Mouse (Mus musculus) erythroblast, adult 5-6 weeks (primary cell): Measurements from ENCODE around the gene 2410137M14Rik. TPM values are rescaled to one million over a fixed set of nuclear protein-coding genes. Genes with fewer than 3 reads are reported as not detected.
"Not testable (repeated sequence)": the region's sequence is repeated elsewhere in the genome, so short reads cannot be mapped to it uniquely, and the experiment has no call there.

Experiments used
- ATAC-seq: replicated peaks from 2 replicates; pipeline ENCODE4 v1.8.0; 2016; ENCODE audit warnings: moderate number of reproducible peaks, mild to moderate bottlenecking, moderate TSS enrichment, inconsistent platforms; ENCODE audit not compliant: poor library complexity, low FRiP score, severe bottlenecking
- total RNA-seq, 2 experiments: library from RNA; stranded (forward) in 1 of 2; stranded (reverse) in 1 of 2; fragments of 150-400 nt in 1 of 2; fragments of 200-764, 138-1000 nt in 1 of 2; gene quantifications; 2 replicates each; pipeline versions ENCODE4 v1.2.3 to v1.2.4; 2015 to 2017; ENCODE audit warnings: low replicate concordance in 2 of 2

The 2410137M14Rik gene
- total RNA-seq, 2 experiments from 2014 or later: not detected

- ATAC-seq: no peak; the same call in 1 of the 2 replicates
These were observed 16.1 kb upstream of the 2410137M14Rik start for GRCm38 (mm10) chr17:36997033-36997735.

GRCm38 (mm10) chr17:36995448-36995847 is 14.4 kb upstream of the 2410137M14Rik start:
- no peak for ATAC-seq

GRCm38 (mm10) chr17:36994528-36994927 is 13.5 kb upstream of the 2410137M14Rik start:
- ATAC-seq: no peak

GRCm38 (mm10) chr17:36993770-36994325 is 12.8 kb upstream of the 2410137M14Rik start:
- ATAC-seq: no peak

- no peak for ATAC-seq
These were observed 11.5 kb upstream of the 2410137M14Rik start for GRCm38 (mm10) chr17:36992336-36993104.

- ATAC-seq: not testable (repeated sequence)
These were observed 9.6 kb upstream of the 2410137M14Rik start for GRCm38 (mm10) chr17:36990630-36991029.

- ATAC-seq: no peak
These were observed 8.4 kb upstream of the 2410137M14Rik start, which contains the start of gene H2-M5 for GRCm38 (mm10) chr17:36989437-36989836. Gene H2-M5, minus strand, starts transcription at chr17:36989537.

- ATAC-seq: no peak
These were observed 7.4 kb upstream of the 2410137M14Rik start for GRCm38 (mm10) chr17:36988475-36988874.

- ATAC-seq: no peak
These were observed 1.5 kb upstream of the 2410137M14Rik start for GRCm38 (mm10) chr17:36982253-36983155.

GRCm38 (mm10) chr17:36981845-36982244 is 808 bp upstream of the 2410137M14Rik start:
- ATAC-seq: no peak

GRCm38 (mm10) chr17:36973271-36973787 is 7.7 kb downstream of the 2410137M14Rik start:
- ATAC-seq: no peak

- no peak for ATAC-seq
These were observed 8.2 kb downstream of the 2410137M14Rik start for GRCm38 (mm10) chr17:36972791-36973190.

GRCm38 (mm10) chr17:36971172-36971850 is 9.7 kb downstream of the 2410137M14Rik start:
- ATAC-seq: no peak

GRCm38 (mm10) chr17:36970316-36970890 is 10.6 kb downstream of the 2410137M14Rik start:
- ATAC-seq: no peak

- ATAC-seq: no peak
These were observed 14.2 kb downstream of the 2410137M14Rik start for GRCm38 (mm10) chr17:36966875-36967274.

GRCm38 (mm10) chr17:36961125-36961524 is 19.9 kb downstream of the 2410137M14Rik start:
- ATAC-seq: no peak

GRCm38 (mm10) chr17:36958884-36959283 is 22.2 kb downstream of the 2410137M14Rik start:
- ATAC-seq: no peak

- ATAC-seq: peak; percentile 99
These were observed 22.9 kb downstream of the 2410137M14Rik start, which contains the start of the genes Znrd1 and Znrd1as for GRCm38 (mm10) chr17:36957999-36958743. Gene Znrd1, minus strand, starts transcription at chr17:36958559. Gene Znrd1as, plus strand, starts transcription at chr17:36958592.
